Mouse (Mus musculus): ENCODE data around the gene Pgghg.
"Not testable (repeated sequence)": the region's sequence is repeated elsewhere in the genome, so short reads cannot be mapped to it uniquely, and the experiment has no call there.

Gene Pgghg

GRCm38 (mm10) chr7:140956556-140956869, 15.3 kb downstream of the Pgghg start:
- DNase-seq = no peak

- no peak for DNase-seq
Observed at GRCm38 (mm10) chr7:140959181-140959901, 18.1 kb downstream of the Pgghg start.

- no peak for DNase-seq
Observed at GRCm38 (mm10) chr7:140960026-140960425, 18.8 kb downstream of the Pgghg start.

- DNase-seq = no peak
Observed at GRCm38 (mm10) chr7:140961416-140961815, 20.2 kb downstream of the Pgghg start.

- no peak for DNase-seq
Observed at GRCm38 (mm10) chr7:140962733-140963132, 21.5 kb downstream of the Pgghg start.

- DNase-seq = no peak
Observed at GRCm38 (mm10) chr7:140966921-140967320, 25.7 kb downstream of the Pgghg start, which contains the start of gene Ifitm1. TSS of gene Ifitm1 (plus strand) at chr7:140967221.

GRCm38 (mm10) chr7:140967862-140968591, 26.8 kb downstream of the Pgghg start:
- no peak for DNase-seq

DNA sequence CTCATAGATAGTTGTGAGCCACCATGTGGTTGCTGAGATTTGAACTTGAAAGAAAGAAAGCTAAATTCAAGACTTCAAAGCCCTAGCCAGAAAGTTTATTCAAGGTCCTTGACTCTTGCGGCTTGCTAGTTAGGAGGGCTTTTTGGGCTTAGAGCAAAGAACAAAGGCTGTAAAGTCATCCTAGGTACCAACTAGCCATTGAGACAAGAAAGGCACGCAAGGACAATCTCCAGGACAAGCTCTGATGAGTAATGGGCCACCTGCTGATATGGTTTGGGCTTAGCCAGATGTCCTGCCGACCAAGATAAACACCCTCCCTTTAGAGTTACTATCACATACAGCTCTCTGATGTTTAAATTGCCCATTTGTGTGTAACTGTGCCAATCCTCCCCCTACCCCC, 27.5 kb downstream of the Pgghg start:
- DNase-seq = not testable (repeated sequence)

GRCm38 (mm10) chr7:140970931-140971330, 29.7 kb downstream of the Pgghg start:
- no peak for DNase-seq

DNA sequence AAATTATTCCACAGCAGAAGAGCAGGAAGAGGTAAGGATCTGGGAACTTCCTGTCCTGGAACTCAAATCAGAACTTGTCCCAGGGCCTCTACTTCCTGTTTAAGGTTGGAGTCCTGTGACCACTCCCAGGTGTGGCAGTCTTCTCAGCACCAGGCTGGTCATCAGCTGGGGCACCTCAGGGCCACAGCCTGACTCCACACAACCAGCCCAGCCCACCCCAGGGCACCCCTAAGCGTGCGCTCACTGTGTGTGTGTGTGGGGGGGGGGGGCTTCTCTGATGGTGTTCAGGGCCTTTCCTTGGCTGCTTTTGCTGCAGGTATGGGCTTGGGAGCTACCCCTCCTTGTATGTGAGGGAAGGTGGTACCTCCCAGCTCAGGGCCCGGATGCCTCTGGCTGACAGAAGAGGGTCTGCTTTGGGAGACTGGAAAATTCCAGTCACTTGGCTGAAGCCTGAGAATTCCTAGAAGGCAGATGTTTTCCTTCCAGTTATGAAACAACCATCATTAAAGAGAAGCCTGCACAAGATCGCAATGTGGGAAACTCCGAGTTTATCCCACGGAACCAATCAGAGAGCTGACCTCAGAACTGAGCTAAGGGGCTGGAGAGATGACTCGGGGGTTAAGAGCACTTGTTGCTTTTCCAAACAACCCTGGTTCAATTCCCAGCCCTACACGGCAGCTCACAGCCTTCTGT, 30.4 kb downstream of the Pgghg start:
- no peak for DNase-seq

DNA sequence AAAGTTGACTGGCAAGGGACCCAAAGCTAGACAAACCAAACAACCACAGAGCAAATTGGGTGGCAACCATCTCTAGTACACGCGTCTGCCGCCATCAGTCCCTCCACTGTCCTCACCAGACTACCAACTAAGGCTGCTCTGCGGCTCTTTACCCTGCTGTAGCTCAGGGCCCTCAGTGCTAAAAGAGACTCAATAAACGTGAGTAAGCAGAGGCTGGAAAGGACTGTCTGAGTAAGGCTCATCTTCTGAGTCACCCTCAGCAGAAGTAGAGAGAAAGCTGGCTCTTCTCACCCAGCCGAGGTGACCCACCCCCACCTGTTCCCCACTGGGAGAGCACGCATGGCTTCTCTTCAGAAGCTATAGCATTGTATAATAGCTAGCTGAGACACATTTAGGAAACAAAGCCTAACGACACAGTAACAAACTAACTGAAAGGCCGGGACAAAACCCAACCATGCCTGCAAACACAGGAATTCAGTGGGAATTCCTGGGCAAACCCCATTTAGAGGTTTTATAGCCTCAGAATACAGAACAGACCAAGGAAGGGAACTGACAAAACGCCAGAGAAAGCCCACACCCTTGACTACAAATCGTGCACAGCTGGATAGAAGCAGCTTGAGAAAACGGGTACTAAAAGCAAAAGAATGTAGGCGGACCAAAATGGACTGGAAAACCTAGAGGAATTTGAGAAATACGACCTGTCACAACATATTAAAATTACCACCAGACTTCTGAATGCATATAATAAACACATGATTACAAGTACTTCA, 32.4 kb downstream of the Pgghg start:
- no peak for DNase-seq

DNA sequence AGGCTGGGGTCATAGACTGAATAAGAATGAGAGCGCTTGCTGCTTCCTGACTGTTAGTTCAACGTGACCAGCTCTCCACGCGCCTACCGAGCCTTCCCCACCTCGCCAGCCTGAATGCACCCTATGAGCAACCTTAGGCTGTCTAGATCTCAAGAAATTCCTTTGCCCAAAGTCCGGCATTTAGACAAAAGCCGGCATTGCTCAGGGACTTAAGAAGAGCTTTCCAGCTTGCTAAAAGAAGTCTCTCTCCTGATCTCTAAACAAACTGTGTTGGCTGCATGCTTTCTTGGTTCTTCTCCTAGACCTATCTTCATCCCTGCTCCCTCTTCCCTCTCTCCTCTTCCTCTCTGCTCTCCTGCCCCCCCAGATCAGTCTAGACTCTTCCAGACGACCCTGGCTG, 33.7 kb downstream of the Pgghg start:
- DNase-seq = no peak

DNA sequence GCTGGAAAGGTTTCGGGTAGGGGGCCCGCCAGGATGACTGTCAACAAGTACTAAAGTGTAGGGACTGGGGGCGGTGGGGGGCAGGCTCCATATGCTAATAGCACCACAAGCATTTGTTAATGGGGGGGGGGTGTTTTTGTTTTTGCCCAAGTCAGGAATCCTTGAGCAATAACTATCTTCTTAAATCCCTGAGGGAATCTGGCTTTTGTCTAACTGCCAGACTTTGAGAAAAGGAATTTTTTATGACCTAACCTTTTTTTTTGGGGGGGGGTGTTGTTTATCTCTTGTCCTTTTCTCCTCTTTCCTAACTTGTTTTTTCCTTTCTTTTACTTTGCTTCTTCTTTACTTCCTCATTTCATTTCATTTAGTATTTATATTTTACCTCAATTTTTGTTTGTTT, 34.3 kb downstream of the Pgghg start:
- no peak for DNase-seq

GRCm38 (mm10) chr7:140976720-140977119, 35.5 kb downstream of the Pgghg start:
- not testable (repeated sequence) for DNase-seq

DNA sequence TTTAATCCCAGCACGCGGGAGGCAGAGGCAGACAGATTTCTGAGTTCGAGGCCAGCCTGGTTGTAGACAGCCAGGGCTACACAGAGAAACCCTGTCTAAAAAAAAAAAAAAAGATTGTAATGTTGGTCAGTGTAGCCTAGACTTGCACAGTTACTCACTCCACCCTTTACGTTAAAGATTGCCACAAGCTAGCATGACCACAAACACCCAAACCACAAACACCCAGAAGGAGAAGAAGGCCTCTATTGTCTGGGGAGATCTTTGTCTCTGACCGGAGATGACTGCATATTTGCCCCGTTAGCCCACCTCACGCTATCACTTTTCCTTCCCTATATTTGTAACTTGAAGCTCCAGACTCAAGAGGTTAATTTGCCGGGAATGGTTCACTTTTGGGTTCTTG, 40.5 kb downstream of the Pgghg start:
- DNase-seq = no peak

DNA sequence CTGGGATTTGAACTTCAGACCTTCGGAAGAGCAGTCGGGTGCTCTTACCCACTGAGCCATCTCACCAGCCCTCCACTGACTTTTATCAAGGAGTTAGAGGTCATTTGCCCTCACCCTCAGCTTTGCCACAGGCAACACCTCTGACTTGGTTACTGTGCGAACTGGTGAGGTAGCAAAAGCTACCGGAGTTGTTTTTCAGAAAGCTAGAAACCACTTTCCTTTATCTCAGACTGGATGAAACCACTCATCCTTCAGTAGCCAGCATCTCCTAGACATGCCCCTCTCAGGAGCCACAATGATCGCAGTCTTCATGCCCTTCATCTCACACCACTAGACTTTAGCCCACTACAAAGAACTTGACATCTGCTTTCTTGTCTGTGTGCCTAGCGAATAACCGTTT, 41.8 kb downstream of the Pgghg start:
- DNase-seq = no peak

- DNase-seq = no peak
Observed at GRCm38 (mm10) chr7:140987182-140988138, 46.3 kb downstream of the Pgghg start.

DNA sequence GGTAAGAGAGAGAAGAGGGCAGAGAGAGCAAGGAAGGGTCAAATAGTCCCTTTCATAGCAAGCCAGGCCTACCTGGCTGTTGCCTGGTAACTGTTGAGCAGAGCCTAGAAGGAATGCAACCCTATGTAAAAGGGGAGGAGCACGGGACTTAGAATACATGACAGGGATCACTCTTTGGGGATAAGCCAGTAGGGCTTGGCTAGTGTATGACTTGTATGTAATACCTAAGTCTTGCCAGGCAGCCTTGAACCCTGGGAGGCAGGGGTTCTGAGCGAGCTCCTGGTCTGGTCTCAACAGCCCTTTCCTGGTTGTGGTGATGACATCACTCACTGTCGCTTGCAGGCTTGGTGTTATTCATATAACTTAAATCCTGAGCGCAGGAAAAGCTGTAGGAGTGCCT, 47.8 kb downstream of the Pgghg start:
- no peak for DNase-seq

DNA sequence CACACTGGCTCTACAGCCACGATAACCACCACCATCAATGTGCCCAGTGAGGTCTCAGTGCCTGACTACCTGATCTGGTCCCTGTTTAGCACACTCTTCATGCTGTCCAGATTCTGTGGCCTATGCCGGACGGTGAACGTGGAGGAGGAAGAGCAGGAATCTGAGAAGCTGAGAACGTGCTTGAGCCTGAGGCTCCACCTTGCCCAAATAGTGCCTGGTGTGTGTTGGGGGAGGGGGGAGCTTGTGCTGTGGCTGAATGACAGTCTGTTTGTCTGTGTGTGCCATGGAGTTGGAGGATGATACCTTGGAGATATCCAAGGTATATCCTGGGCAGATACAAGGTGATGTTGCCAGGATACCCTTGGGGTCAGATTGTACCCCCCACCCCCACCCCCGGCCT, 49.0 kb downstream of the Pgghg start:
- DNase-seq = no peak

- DNase-seq = no peak
Observed at GRCm38 (mm10) chr7:140990622-140991021, 49.4 kb downstream of the Pgghg start.

DNA sequence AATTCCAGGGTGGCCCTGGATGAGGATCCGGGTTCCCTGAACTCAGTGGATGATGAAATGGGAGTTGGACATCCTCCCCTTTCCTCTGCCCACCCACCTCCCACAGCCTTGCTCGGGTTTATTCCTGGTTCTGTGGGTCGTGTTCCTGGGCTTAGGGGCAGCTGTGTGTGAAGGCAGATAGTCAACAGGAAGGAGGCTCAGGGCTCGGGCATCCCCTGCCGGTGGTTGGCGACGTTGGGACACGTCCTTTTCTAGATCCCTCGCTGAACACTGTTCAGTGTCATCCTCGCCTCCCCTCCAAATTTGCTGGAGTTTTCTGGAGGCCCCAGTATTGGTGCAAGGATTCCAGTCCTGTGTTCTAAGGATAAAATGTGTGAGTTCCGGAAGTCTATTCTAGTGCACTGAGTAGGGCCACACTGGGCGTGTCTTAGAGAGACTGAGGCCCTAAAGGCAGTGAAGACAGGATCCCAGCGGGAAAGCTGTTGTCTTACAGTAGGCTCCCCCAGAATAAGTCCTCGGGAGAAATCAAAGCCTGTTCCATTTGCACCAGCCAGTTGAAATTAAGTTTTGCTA, 50.0 kb downstream of the Pgghg start:
- no peak for DNase-seq
